Mouse (Mus musculus): ENCODE results near the gene Csnk1d.

- no peak for TF ChIP-seq CTCF (IDR thresholded peaks at IDR 0.05; ENCODE audit: low read depth, low read length)
- no peak for TF ChIP-seq POLR2A (IDR thresholded peaks at IDR 0.05; ENCODE audit: borderline replicate concordance, low read depth, low read length)
Measured at GRCm38 (mm10) chr11:120962909-120963308, 28.2 kb downstream of the Csnk1d start.
